Mouse (Mus musculus) thymus, adult 2 months (tissue): ENCODE measurements around the gene Ccdc106. TPM values are rescaled to one million over a fixed set of nuclear protein-coding genes. Genes with fewer than 3 reads are reported as not detected.
"Not testable (repeated sequence)": the region's sequence is repeated elsewhere in the genome, so short reads cannot be mapped to it uniquely, and the experiment has no call there.

ENCODE experiments used
- DNase-seq: peaks from one replicate; pipeline ENCODE4 v3.0.0; 2021
- H3K27ac ChIP-seq: fragments of 200-500 bp; 2 replicates; pipeline ENCODE4 v1.5.1; 2012; ENCODE audit warnings: low read length, control low read depth; ENCODE audit not compliant: control insufficient read depth, insufficient read depth
- H3K27me3 ChIP-seq: fragments of 200-500 bp; 2 replicates; pipeline ENCODE4 v1.6.1; 2012; ENCODE audit warnings: mild to moderate bottlenecking, low read length, moderate library complexity, mixed read lengths; ENCODE audit not compliant: control insufficient read depth, insufficient read depth
- H3K36me3 ChIP-seq: fragments of 200-500 bp; 2 replicates; pipeline ENCODE4 v1.6.1; 2012; ENCODE audit warnings: mild to moderate bottlenecking, low read length, moderate library complexity; ENCODE audit not compliant: control insufficient read depth, insufficient read depth
- H3K4me1 ChIP-seq: fragments of 200-500 bp; replicated peaks from 2 replicates; pipeline ENCODE4 v1.6.1; 2012; ENCODE audit warnings: low read length; ENCODE audit not compliant: control insufficient read depth, insufficient read depth
- H3K4me3 ChIP-seq: fragments of 200-500 bp; 2 replicates; pipeline ENCODE4 v1.5.1; 2012; ENCODE audit warnings: mild to moderate bottlenecking, low read length, control low read depth, moderate library complexity; ENCODE audit not compliant: control insufficient read depth, insufficient read depth
- CTCF ChIP-seq: fragments of 200-500 bp; IDR thresholded peaks from 2 replicates; pipeline ENCODE4 v1.5.1; 2012; ENCODE audit warnings: mild to moderate bottlenecking, control low read depth, low read length, moderate library complexity, borderline replicate concordance; ENCODE audit not compliant: control insufficient read depth, poor library complexity, insufficient read depth; ENCODE audit errors: extremely low read depth
- POLR2A ChIP-seq: fragments of 200-500 bp; IDR thresholded peaks from 2 replicates; pipeline ENCODE4 v1.6.1; 2012; ENCODE audit warnings: mild to moderate bottlenecking, low read length, control low read depth, moderate library complexity; ENCODE audit not compliant: control insufficient read depth, poor library complexity, insufficient read depth; ENCODE audit errors: extremely low read depth
- WGBS: fragments of 180-500 bp; shearing (Covaris S2); methylation state at CpG from one replicate; pipeline ENCODE4 v1.1.7; 2018; 5-methylcytosine and 5-hydroxymethylcytosine counted together
- polyA plus RNA-seq: library from polyadenylated mRNA; depleted of rRNA; stranded (reverse); fragments of >200 nt; gene quantifications from 2 replicates; pipeline ENCODE4 v1.2.3, GENCODE M21; 2012

Gene Ccdc106
- polyA plus RNA-seq, 1 experiment: 0.97 TPM

DNA sequence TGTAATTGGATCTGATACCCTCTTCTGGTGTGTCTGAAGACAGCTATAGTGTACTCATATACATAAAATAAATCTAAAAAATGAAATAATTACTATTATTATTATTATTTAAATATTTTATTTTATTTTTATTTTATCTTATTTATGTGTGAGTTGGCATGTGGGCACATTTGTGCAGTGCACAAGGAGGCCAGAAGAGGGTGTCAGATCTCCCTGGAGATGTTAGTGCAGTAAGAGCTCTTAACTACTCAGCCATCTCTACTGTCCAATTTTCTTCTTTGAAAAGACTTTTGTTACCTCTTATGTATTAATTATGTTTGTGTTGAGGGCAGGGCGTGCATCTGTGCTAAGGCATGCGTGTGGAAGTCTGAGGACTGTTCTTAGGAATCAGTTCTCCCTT lies 20.5 kb upstream of the Ccdc106 start:
- WGBS: 71% methylated on average over 2 of the region's 2 CpGs
- no peak overlapping the region for H3K4me3 ChIP-seq
- H3K27ac ChIP-seq: no peak overlapping the region
- TF ChIP-seq CTCF: no peak
- TF ChIP-seq POLR2A: no peak
- H3K4me1 ChIP-seq: peaks cover 14% of the 10 kb centered on the region
- H3K36me3 ChIP-seq: no peaks in the 10 kb centered on the region
- H3K27me3 ChIP-seq: no peaks in the 10 kb centered on the region
- peak; percentile 48 for DNase-seq

DNA sequence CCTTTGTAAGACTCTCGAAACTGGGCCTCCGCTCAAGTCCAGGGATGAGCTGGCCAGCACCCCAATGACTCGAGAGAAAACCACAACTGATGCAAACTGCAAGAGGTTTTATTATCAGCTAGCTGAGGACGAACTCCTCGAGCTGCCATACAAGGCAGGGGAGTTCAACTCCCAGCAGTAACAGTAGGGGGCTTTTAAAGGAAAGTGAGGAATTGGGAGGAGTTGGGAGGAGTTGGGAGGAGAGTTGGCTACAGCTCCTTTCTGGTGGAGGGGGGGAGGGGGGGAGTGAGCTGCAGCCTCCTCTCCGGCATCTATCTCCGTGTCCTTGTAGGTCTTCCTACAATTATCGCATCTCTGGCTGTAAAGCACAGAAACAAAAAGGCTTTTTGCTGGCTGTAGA lies 17.5 kb upstream of the Ccdc106 start:
- DNase-seq, H3K36me3 ChIP-seq, H3K4me3 ChIP-seq, H3K4me1 ChIP-seq, H3K27me3 ChIP-seq, H3K27ac ChIP-seq: not testable (repeated sequence)
- 92% methylated on average over 8 of the region's 8 CpGs for WGBS

DNA sequence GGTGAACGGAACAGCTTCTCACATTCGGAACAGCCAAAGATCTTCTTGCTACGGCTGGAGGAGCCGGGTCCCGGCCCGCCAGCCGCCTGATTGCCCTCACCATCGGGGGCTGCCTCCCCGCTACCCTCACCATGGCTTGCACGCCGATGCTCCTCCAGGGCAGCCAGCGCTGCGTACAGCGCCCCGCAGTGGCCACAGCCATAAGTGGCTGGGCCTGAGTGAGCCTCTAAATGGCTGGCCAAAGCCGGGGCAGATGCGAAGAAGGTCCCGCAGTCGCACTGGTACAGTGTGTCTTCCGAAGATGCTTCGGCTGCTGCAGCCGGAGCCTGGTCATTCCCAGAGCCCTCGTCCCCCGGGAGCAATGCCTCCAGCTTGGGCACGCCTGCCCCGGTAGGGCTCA lies 12.1 kb upstream of the Ccdc106 start:
- TF ChIP-seq CTCF (no peak), POLR2A (no peak)
- Histone ChIP-seq H3K27ac (no peak overlapping the region), H3K4me1 (no peaks in the 10 kb centered on the region), H3K27me3 (no peaks in the 10 kb centered on the region; the same call in 1 of the 2 replicates), H3K4me3 (no peak overlapping the region), H3K36me3 (peaks cover 56% of the 10 kb centered on the region)
- DNase-seq: no peak
- WGBS: 97% methylated on average over 26 of the region's 26 CpGs

DNA sequence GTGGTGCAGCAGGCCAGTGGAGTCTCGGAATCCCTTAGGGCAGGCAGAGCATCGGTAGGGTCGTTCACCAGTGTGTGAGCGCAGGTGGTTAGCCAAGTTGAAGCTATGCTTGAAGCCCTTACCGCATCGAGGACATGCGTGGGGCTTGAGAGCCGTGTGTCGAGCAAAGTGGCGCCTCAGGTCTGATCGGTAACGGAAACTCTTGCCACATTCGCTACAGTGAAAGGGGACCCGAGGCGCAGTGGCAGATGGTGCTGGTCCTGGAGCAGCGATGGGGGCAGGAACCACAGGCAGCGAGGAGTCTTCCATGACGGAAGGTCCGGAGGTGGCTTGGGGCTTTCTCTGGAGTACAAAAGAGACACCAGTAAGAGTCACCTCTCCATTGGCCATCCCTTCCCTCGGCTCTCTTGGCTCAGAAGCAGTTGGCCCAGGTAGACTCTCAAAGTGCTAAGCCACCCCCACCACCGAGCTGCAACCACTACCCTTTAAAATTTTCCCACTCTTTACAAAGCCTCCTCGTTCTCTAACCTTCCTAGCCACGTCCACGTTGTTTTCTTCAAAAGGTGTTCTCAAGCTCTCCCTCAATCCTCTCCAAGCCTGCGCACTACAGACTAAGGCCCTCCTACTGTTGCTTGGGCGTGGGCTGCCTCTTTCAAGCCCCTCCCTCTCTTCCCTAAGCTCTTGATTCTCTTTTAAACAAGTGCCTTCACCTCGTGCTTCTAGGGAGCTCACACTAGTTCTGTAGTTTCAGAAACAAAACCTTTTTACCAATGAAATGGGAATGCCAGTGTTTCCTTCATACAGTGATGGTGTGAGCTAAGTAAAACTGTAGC lies 7.5 kb upstream of the Ccdc106 start:
- no peak for DNase-seq
- peaks cover 47% of the 10 kb centered on the region for H3K36me3 ChIP-seq
- H3K27ac ChIP-seq: no peak overlapping the region
- no peaks in the 10 kb centered on the region for H3K4me1 ChIP-seq
- WGBS: 86% methylated on average over 27 of the region's 27 CpGs
- no peaks in the 10 kb centered on the region; the same call in 1 of the 2 replicates for H3K27me3 ChIP-seq
- no peak overlapping the region for H3K4me3 ChIP-seq
- TF ChIP-seq CTCF: no peak

DNA sequence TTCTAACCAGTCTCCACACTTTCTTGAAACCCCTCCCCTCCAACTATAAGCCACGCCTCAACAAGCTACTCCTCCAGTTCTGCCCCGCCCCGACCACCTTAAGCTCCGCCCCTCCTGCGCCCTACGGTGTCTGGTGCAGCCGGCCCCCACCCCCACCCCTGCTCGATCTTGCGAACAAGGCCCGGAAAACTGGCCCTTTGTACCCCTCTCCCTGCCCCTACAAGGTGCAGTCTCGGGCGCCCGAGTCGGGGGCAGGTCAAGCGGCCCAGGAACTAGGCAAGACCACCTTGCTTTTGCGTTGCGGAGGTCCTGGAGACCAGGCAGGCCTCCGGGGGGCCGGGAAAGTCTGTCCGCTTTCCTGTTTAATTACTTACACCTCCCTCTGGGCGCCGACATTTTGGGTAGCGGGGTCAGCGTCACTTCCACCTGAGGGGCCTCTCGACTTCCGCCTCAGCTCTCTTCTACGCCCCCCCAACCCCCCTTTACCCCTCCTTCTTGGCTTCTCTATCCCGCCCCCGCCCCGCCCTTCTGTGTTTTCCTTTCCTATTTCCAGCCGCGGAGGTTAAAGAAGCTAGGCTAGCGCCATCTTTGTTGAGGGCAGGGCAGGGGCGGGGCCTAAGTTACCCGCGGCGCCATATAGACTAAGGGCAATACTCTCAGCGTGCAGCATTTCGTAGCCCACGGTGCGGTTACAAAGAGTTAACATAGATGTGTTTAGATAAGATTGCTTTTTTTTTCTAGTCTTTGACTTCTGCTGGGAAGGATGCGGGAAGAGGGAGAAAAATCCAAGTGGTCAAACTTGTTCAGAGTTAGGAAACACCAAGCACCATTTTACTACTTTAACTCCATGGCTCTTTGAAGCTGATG lies 5.9 kb upstream of the Ccdc106 start, which contains the start of the genes Zfp524 and Fiz1:
TSS of gene Zfp524 (plus strand) at position 165 of the 867 bp plus-strand sequence.
TSS of gene Fiz1 (minus strand) at position 447 of the 867 bp plus-strand sequence.
- Histone ChIP-seq H3K36me3 (peaks cover 31% of the 10 kb centered on the region), H3K4me1 (0 out of 2 replicates have a peak, but pooled peaks cover under 1% of the 10 kb centered on the region), H3K27ac (peak within 1 kb of the TSS; percentile 96), H3K4me3 (peak within 1 kb of the TSS; percentile 79), H3K27me3 (no peaks in the 10 kb centered on the region; the same call in 1 of the 2 replicates)
- DNase-seq: peak; percentile 97
- TF ChIP-seq CTCF (peak; percentile 13; the same call in 1 of the 2 replicates), POLR2A (peak; percentile 47; the same call in 1 of the 2 replicates)
- under 1% methylated on average over 42 of the region's 42 CpGs for WGBS

DNA sequence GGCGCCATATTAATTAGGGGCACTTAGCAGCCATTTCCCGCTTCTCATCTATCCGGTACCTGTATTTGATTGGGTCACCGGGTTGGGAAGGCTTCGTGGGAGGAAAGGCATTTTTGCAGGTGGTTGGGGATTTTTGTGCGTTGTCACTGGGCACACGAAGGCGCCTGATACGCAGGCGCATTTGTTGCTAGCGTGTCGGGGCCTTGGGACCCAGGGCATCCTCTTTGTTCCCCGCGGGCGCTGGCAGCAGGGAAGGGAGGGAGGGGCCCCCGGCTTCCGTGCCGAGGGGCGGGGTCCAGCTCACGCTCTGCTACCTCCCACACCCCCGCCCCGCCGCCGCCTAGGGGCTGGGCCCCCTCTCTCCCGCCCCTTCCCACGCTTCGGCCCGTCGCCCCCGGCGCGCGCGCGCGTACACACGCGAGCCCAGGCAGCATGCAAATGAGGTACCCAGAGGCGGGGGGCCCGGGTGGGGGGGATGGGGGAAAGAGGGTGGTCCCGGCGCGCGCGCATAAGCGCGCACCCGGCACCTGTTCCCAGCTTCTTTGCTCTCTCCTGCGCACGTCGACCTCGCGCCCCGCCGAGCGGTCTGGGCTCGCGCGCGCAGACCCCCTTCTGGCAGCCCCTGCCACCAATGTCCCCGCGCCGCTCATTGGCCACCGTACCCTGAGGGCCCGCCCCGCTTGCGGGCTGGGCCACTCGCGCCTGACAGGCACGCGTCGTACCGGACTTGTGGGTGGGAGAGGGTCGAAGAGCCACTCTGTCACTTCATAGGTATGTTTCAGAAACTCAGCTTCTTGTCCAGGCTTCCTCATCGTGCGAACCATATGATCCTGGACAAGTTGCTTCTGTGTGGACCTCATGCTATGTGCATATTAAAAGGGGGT lies 5.0 kb upstream of the Ccdc106 start, which contains the start of gene Gm44973:
TSS of gene Gm44973 (plus strand) at position 379 of the 884 bp plus-strand sequence.
- peak; percentile 95 for DNase-seq
- WGBS: under 1% methylated on average over 74 of the region's 76 CpGs

More for the DNA sequence above, 5.0 kb upstream of the Ccdc106 start, which contains the start of gene Gm44973:
- H3K4me3 ChIP-seq: peak within 1 kb of the TSS; percentile 79
- TF ChIP-seq CTCF (0 out of 2 replicates have a peak, but pooled peaks have one; percentile 13), POLR2A (peak; percentile 34; the same call in 1 of the 2 replicates)
- peaks cover 2% of the 10 kb centered on the region; the same call in 1 of the 2 replicates for H3K4me1 ChIP-seq
- peaks cover 23% of the 10 kb centered on the region for H3K36me3 ChIP-seq
- H3K27ac ChIP-seq: peak within 1 kb of the TSS; percentile 96
- no peaks in the 10 kb centered on the region for H3K27me3 ChIP-seq
